In the genomic region with DNA sequence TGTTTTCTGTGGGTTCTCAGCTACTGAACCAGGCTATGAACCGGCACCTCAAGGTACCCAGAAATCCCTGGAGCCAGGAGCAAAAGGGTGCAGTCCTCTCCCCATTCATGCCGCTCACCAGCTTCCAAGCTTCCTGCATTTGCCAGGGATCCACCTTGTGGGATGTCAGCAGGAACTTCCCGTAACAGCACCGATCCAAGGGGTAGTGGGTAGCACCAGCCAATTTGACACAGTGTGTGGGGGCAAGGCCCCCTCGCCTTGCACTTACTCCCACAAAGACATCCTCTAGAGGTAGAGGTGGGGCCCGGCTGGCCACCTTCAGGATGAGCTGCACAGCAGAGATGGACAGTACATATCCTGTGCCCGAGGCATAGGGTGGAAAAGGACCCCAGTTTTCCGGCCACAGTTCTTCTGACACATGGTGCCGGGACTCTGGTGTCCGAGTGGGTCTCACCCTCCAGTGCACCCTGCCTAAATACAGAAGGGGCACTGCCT, we compare ENCODE assay signal across 7 mouse cellular contexts. TPM values are rescaled to one million over a fixed set of nuclear protein-coding genes. Genes with fewer than 3 reads are reported as not detected.
DNase-seq lines count a peak whose midpoint lies in the region; ATAC-seq and TF ChIP-seq lines count a peak whose summit lies in the region.

No protein-coding gene starts in this region.

- no peak for TF ChIP-seq POLR2A in small intestine, adult 2 months (IDR thresholded peaks at IDR 0.05; ENCODE audit: low read depth, low read length)

- no peak for DNase-seq in lung, postnatal 14 days
- DNase-seq in forebrain, embryonic 11.5 days (ENCODE audit: low spot score): no peak
- no peak for DNase-seq in limb, embryonic 10.5 days (ENCODE audit: low spot score)
- DNase-seq in frontal cortex, postnatal 25 days (ENCODE audit: low spot score in 2 of 2): no peak
- DNase-seq in left cerebral cortex, postnatal 14 days (ENCODE audit: low spot score in 2 of 2): no peak

- peaks cover 39% of the 10 kb centered on the region for H3K4me1 ChIP-seq in lung, embryonic 16.5 days (replicated peaks; ENCODE audit: control insufficient read depth, insufficient read depth, low read length)
- peaks cover 34% of the 10 kb centered on the region for H3K4me1 ChIP-seq in forebrain, embryonic 11.5 days (replicated peaks; ENCODE audit: control insufficient read depth, insufficient read depth, low read length)
- H3K4me1 ChIP-seq in limb, embryonic 10.5 days: peaks cover 51% of the 10 kb centered on the region
- peaks cover 38% of the 10 kb centered on the region for H3K4me1 ChIP-seq in small intestine, adult 2 months (ENCODE audit: control insufficient read depth, insufficient read depth, insufficient read length, low read length)

- WGBS in lung, embryonic 16.5 days: 70% methylated on average over 10 of the region's 10 CpGs
- WGBS in forebrain, embryonic 11.5 days: 75% methylated on average over 10 of the region's 10 CpGs
- WGBS in limb, embryonic 10.5 days: 76% methylated on average over 10 of the region's 10 CpGs
- 44% methylated on average over 10 of the region's 10 CpGs for WGBS in small intestine, adult 2 months

- no peaks in the 10 kb centered on the region for H3K27me3 ChIP-seq in lung, embryonic 16.5 days (ENCODE audit: control insufficient read depth, insufficient read depth, low read depth, low read length)
- H3K27me3 ChIP-seq in forebrain, embryonic 11.5 days (ENCODE audit: control insufficient read depth, insufficient read depth, low read length): no peaks in the 10 kb centered on the region
- H3K27me3 ChIP-seq in limb, embryonic 10.5 days (ENCODE audit: low read depth, poor library complexity, severe bottlenecking): no peaks in the 10 kb centered on the region
- no peaks in the 10 kb centered on the region for H3K27me3 ChIP-seq in small intestine, adult 2 months (ENCODE audit: control insufficient read depth, insufficient read depth, low read length)

- peak overlapping the region; percentile 50 for H3K4me3 ChIP-seq in lung, embryonic 16.5 days (ENCODE audit: low read length)
- H3K4me3 ChIP-seq in forebrain, embryonic 11.5 days (ENCODE audit: low read depth, low read length): no peak overlapping the region
- H3K4me3 ChIP-seq in limb, embryonic 10.5 days: peak overlapping the region; percentile 99
- H3K4me3 ChIP-seq in small intestine, adult 2 months (ENCODE audit: low read depth, low read length): peak overlapping the region; percentile 69

- intact Hi-C loops in left cerebral cortex, postnatal 14 days (cut with DNase I): no loop called here

- H3K27ac ChIP-seq in lung, embryonic 16.5 days (ENCODE audit: low read length): no peak overlapping the region
- H3K27ac ChIP-seq in forebrain, embryonic 11.5 days (ENCODE audit: low read depth, low read length): no peak overlapping the region
- peak overlapping the region; percentile 88; the same call in 1 of the 2 replicates for H3K27ac ChIP-seq in limb, embryonic 10.5 days
- H3K27ac ChIP-seq in small intestine, adult 2 months (ENCODE audit: insufficient read depth, low read depth, low read length): peak overlapping the region; percentile 73

- H3K36me3 ChIP-seq in lung, embryonic 16.5 days (ENCODE audit: control insufficient read depth, insufficient read depth, low read length): peaks cover 24% of the 10 kb centered on the region
- H3K36me3 ChIP-seq in forebrain, embryonic 11.5 days (ENCODE audit: control insufficient read depth, insufficient read depth, low read length): peaks cover 12% of the 10 kb centered on the region
- H3K36me3 ChIP-seq in limb, embryonic 10.5 days: peaks cover 93% of the 10 kb centered on the region
- peaks cover 17% of the 10 kb centered on the region for H3K36me3 ChIP-seq in small intestine, adult 2 months (ENCODE audit: control insufficient read depth, insufficient read depth, low read length)

- no peak for ATAC-seq in lung, embryonic 16.5 days (ENCODE audit: low read depth)
- ATAC-seq in forebrain, embryonic 11.5 days (replicated peaks; ENCODE audit: low FRiP score): no peak

- H3K9me3 ChIP-seq in lung, embryonic 16.5 days (ENCODE audit: control insufficient read depth, low read length): no peaks in the 10 kb centered on the region
- H3K9me3 ChIP-seq in forebrain, embryonic 11.5 days (ENCODE audit: control insufficient read depth, low read length): no peaks in the 10 kb centered on the region
- no peaks in the 10 kb centered on the region for H3K9me3 ChIP-seq in limb, embryonic 10.5 days (replicated peaks)

- H3K4me2 ChIP-seq in lung, embryonic 16.5 days (ENCODE audit: low read depth, low read length): peak overlapping the region; percentile 80
- H3K4me2 ChIP-seq in forebrain, embryonic 11.5 days (ENCODE audit: low read depth, low read length, severe bottlenecking): peak overlapping the region; percentile 21; the same call in 1 of the 2 replicates

- H3K9ac ChIP-seq in lung, embryonic 16.5 days (ENCODE audit: low read length): peak overlapping the region; percentile 68; the same call in 1 of the 2 replicates
- H3K9ac ChIP-seq in forebrain, embryonic 11.5 days (ENCODE audit: low read length): no peak overlapping the region

- TF ChIP-seq CTCF in small intestine, adult 2 months (IDR thresholded peaks at IDR 0.05; ENCODE audit: extremely low read depth, insufficient read length, insufficient replicate concordance, low read depth, low read length): no peak

RNA-seq across cellular contexts. Expression of gene B3galt4, which starts 1.1 kb away (rescaled TPM):
- 5.5 and 5.6 TPM in 2 replicates for polyA plus RNA-seq in lung, embryonic 16.5 days (2015; fragmentation: Nextera tagmentation; extraction: Ambion mirVana)
- 4.0 and 4.3 TPM in 2 replicates for polyA plus RNA-seq in forebrain, embryonic 11.5 days (2014; fragmentation: Nextera tagmentation; extraction: Ambion mirVana)
- polyA plus RNA-seq in limb, embryonic 10.5 days (2016; fragmentation: Nextera tagmentation; extraction: Ambion mirVana): 2.9 and 3.9 TPM in 2 replicates
- polyA plus RNA-seq in small intestine, adult 2 months (2012; rRNA removed): 14.8 and 24.6 TPM in 2 replicates
- 1 to 10 TPM; 5.6 to 8.1 TPM for total RNA-seq in left cerebral cortex, postnatal 14 days (2021)

RNA-seq across cellular contexts. Expression of gene Vps52, which starts 5.4 kb away (rescaled TPM):
- polyA plus RNA-seq in lung, embryonic 16.5 days (2015; fragmentation: Nextera tagmentation; extraction: Ambion mirVana): 49.4 and 50.5 TPM in 2 replicates
- polyA plus RNA-seq in forebrain, embryonic 11.5 days (2014; fragmentation: Nextera tagmentation; extraction: Ambion mirVana): 44.0 and 46.8 TPM in 2 replicates
- polyA plus RNA-seq in limb, embryonic 10.5 days (2016; fragmentation: Nextera tagmentation; extraction: Ambion mirVana): 49.8 and 50.3 TPM in 2 replicates
- polyA plus RNA-seq in small intestine, adult 2 months (2012; rRNA removed): 28.4 and 52.3 TPM in 2 replicates
- total RNA-seq in left cerebral cortex, postnatal 14 days (2021): 10 to 100 TPM; 80.3 to 83.6 TPM

RNA-seq across cellular contexts. Expression of gene Rps18, which starts 5.6 kb away (rescaled TPM):
- polyA plus RNA-seq in lung, embryonic 16.5 days (2015; fragmentation: Nextera tagmentation; extraction: Ambion mirVana): 1,739 and 1,825 TPM in 2 replicates
- polyA plus RNA-seq in forebrain, embryonic 11.5 days (2014; fragmentation: Nextera tagmentation; extraction: Ambion mirVana): 1,265 and 1,326 TPM in 2 replicates
- polyA plus RNA-seq in limb, embryonic 10.5 days (2016; fragmentation: Nextera tagmentation; extraction: Ambion mirVana): 1,605 and 1,760 TPM in 2 replicates
- polyA plus RNA-seq in small intestine, adult 2 months (2012; rRNA removed): 509 and 766 TPM in 2 replicates
- 100 to 1,000 TPM; 325 to 332 TPM for total RNA-seq in left cerebral cortex, postnatal 14 days (2021)

RNA-seq across cellular contexts. Expression of gene Wdr46, which starts 9.7 kb away (rescaled TPM):
- 20.2 and 20.6 TPM in 2 replicates for polyA plus RNA-seq in lung, embryonic 16.5 days (2015; fragmentation: Nextera tagmentation; extraction: Ambion mirVana)
- 42.6 and 47.2 TPM in 2 replicates for polyA plus RNA-seq in forebrain, embryonic 11.5 days (2014; fragmentation: Nextera tagmentation; extraction: Ambion mirVana)
- 61.7 and 78.2 TPM in 2 replicates for polyA plus RNA-seq in limb, embryonic 10.5 days (2016; fragmentation: Nextera tagmentation; extraction: Ambion mirVana)
- polyA plus RNA-seq in small intestine, adult 2 months (2012; rRNA removed): 10.0 and 12.4 TPM in 2 replicates
- total RNA-seq in left cerebral cortex, postnatal 14 days (2021): 10 to 100 TPM; 14.1 to 17.2 TPM

RNA-seq across cellular contexts. Expression of gene Pfdn6, which starts 10.0 kb away (rescaled TPM):
- polyA plus RNA-seq in lung, embryonic 16.5 days (2015; fragmentation: Nextera tagmentation; extraction: Ambion mirVana): 143 and 151 TPM in 2 replicates
- 202 and 214 TPM in 2 replicates for polyA plus RNA-seq in forebrain, embryonic 11.5 days (2014; fragmentation: Nextera tagmentation; extraction: Ambion mirVana)
- 212 and 258 TPM in 2 replicates for polyA plus RNA-seq in limb, embryonic 10.5 days (2016; fragmentation: Nextera tagmentation; extraction: Ambion mirVana)
- polyA plus RNA-seq in small intestine, adult 2 months (2012; rRNA removed): 9.3 and 19.4 TPM in 2 replicates
- 10 to 100 TPM; 88.3 to 99.4 TPM for total RNA-seq in left cerebral cortex, postnatal 14 days (2021)

Comparison
In these comparisons a context has a peak if more than half of its experiments do, and no peak if none do; other contexts are left out.
1. H3K27ac ChIP-seq: peak in limb, embryonic 10.5 days (single experiment) and small intestine, adult 2 months (single experiment); none in lung, embryonic 16.5 days (single experiment) and forebrain, embryonic 11.5 days (single experiment).